Mouse (Mus musculus) CH12.LX (cell line): Measurements from ENCODE around the gene Rabgap1. TPM values are rescaled to one million over a fixed set of nuclear protein-coding genes. Genes with fewer than 3 reads are reported as not detected.

Experiments used
- DNase-seq: peaks from one replicate; pipeline ENCODE4 v3.0.0-alpha.2; 2013; ENCODE audit errors: extremely low read depth
- H3K27ac ChIP-seq: 2 replicates; pipeline ENCODE4 v1.5.1; 2012; ENCODE audit warnings: low read depth, mild to moderate bottlenecking, control low read depth, moderate library complexity; ENCODE audit not compliant: insufficient read depth
- H3K27me3 ChIP-seq: replicated peaks from 2 replicates; pipeline ENCODE3; 2012; ENCODE audit warnings: inconsistent platforms
- H3K36me3 ChIP-seq, 2 experiments: replicated peaks in 1 of 2; 2 replicates each; pipeline versions ENCODE3 to v1.6.1; 2012; ENCODE audit warnings: inconsistent platforms in 1 of 2, low read length in 1 of 2, mild to moderate bottlenecking in 1 of 2, mixed read lengths in 1 of 2, moderate library complexity in 1 of 2; ENCODE audit not compliant: control insufficient read depth in 1 of 2, insufficient read depth in 1 of 2
- H3K4me1 ChIP-seq, 2 experiments: 2 replicates each; pipeline ENCODE4 v1.6.1; 2012; ENCODE audit warnings: inconsistent platforms in 1 of 2, moderate library complexity in 1 of 2; ENCODE audit not compliant: insufficient read depth in 2 of 2, control insufficient read depth in 1 of 2
- H3K4me2 ChIP-seq: 2 replicates; pipeline ENCODE4 v1.6.1; 2012; ENCODE audit warnings: low read depth, mild to moderate bottlenecking, control low read depth; ENCODE audit not compliant: poor library complexity, insufficient read depth, severe bottlenecking
- H3K4me3 ChIP-seq, 3 experiments: fragments of 150-350 bp in 1 of 3; sonication (generic) in 1 of 3; replicated peaks in 1 of 3; 2 replicates each; pipeline versions ENCODE3 to v1.5.1; 2011 to 2012; ENCODE audit warnings: low read depth in 2 of 3, low read length in 2 of 3, mild to moderate bottlenecking in 2 of 3, moderate library complexity in 2 of 3, control low read depth in 1 of 3, improper control_type of control experiment in 1 of 3, inconsistent platforms in 1 of 3, mixed read lengths in 1 of 3; ENCODE audit not compliant: poor library complexity in 1 of 3
- H3K79me2 ChIP-seq: replicated peaks from 2 replicates; pipeline ENCODE4 v1.6.1; 2012; ENCODE audit warnings: mild to moderate bottlenecking, moderate library complexity; ENCODE audit not compliant: control insufficient read depth, poor library complexity, insufficient read depth, severe bottlenecking; ENCODE audit errors: extremely low read depth
- H3K9ac ChIP-seq: 2 replicates; pipeline ENCODE4 v1.6.1; 2012; ENCODE audit warnings: low read depth, mild to moderate bottlenecking, control low read depth, moderate library complexity; ENCODE audit not compliant: insufficient read depth
- H3K9me3 ChIP-seq: replicated peaks from 2 replicates; pipeline ENCODE3; 2012; ENCODE audit warnings: low read length, inconsistent platforms, mixed read lengths
- BHLHE40 ChIP-seq: IDR thresholded peaks from 2 replicates; pipeline ENCODE4 v1.6.1; 2011; ENCODE audit warnings: mild to moderate bottlenecking, low read depth, low read length, improper control_type of control experiment
- CHD1 ChIP-seq: IDR thresholded peaks from 2 replicates; pipeline ENCODE4 v1.6.1; 2012; ENCODE audit warnings: low read depth, low read length, improper control_type of control experiment, inconsistent platforms
- CHD2 ChIP-seq: IDR thresholded peaks from 2 replicates; pipeline ENCODE4 v1.6.1; 2011; ENCODE audit warnings: low read length, improper control_type of control experiment
- CTCF ChIP-seq, 2 experiments: IDR thresholded peaks in 1 of 2; conservative IDR thresholded peaks in 1 of 2; 2 replicates each; pipeline ENCODE4 v1.5.1; 2011 to 2012; ENCODE audit warnings: low read depth in 2 of 2, low read length in 2 of 2, improper control_type of control experiment in 1 of 2, inconsistent platforms in 1 of 2, mild to moderate bottlenecking in 1 of 2, moderate library complexity in 1 of 2
- E2F4 ChIP-seq: IDR thresholded peaks from 2 replicates; pipeline ENCODE4 v1.6.1; 2011; ENCODE audit warnings: low read depth, low read length, improper control_type of control experiment; ENCODE audit not compliant: insufficient replicate concordance
- ELF1 ChIP-seq: IDR thresholded peaks from 2 replicates; pipeline ENCODE4 v1.6.1; 2014; ENCODE audit warnings: low read depth, mild to moderate bottlenecking, inconsistent platforms, low read length, improper control_type of control experiment
- EP300 ChIP-seq: IDR thresholded peaks from 2 replicates; pipeline ENCODE4 v1.6.1; 2011; ENCODE audit warnings: low read length, improper control_type of control experiment
- ETS1 ChIP-seq: conservative IDR thresholded peaks from 2 replicates; pipeline ENCODE4 v1.6.1; 2012; ENCODE audit warnings: low read depth, mild to moderate bottlenecking, inconsistent platforms, low read length, improper control_type of control experiment, moderate library complexity
- GABPA ChIP-seq: IDR thresholded peaks from 2 replicates; pipeline ENCODE4 v1.6.1; 2012; ENCODE audit warnings: low read depth, low read length, improper control_type of control experiment, inconsistent platforms; ENCODE audit not compliant: insufficient replicate concordance
- HCFC1 ChIP-seq: IDR thresholded peaks from 2 replicates; pipeline ENCODE4 v1.6.1; 2012; ENCODE audit warnings: low read depth, mild to moderate bottlenecking, inconsistent platforms, low read length, improper control_type of control experiment
- IRF4 ChIP-seq: IDR thresholded peaks from 2 replicates; pipeline ENCODE4 v1.6.1; 2014; ENCODE audit warnings: low read depth, mild to moderate bottlenecking, inconsistent platforms, low read length, improper control_type of control experiment
- MAZ ChIP-seq: IDR thresholded peaks from 2 replicates; pipeline ENCODE4 v1.6.1; 2012; ENCODE audit warnings: low read depth, mild to moderate bottlenecking, inconsistent platforms, low read length, improper control_type of control experiment, moderate library complexity
- MEF2A ChIP-seq: IDR thresholded peaks from 2 replicates; pipeline ENCODE4 v1.6.1; 2014; ENCODE audit warnings: low read depth, mild to moderate bottlenecking, inconsistent platforms, low read length, improper control_type of control experiment, borderline replicate concordance
- MXI1 ChIP-seq: IDR thresholded peaks from 2 replicates; pipeline ENCODE4 v1.6.1; 2011; ENCODE audit warnings: mild to moderate bottlenecking, low read depth, low read length, improper control_type of control experiment
- MYC ChIP-seq: IDR thresholded peaks from 2 replicates; pipeline ENCODE4 v1.6.1; 2011; ENCODE audit warnings: low read depth, mild to moderate bottlenecking, improper control_type of control experiment, low read length
- NELFE ChIP-seq: IDR thresholded peaks from 2 replicates; pipeline ENCODE4 v1.6.1; 2011; ENCODE audit warnings: low read depth, low read length, improper control_type of control experiment
- POLR2A ChIP-seq: IDR thresholded peaks from 2 replicates; pipeline ENCODE4 v1.6.1; 2011; ENCODE audit warnings: low read depth, mild to moderate bottlenecking, improper control_type of control experiment, low read length
- POLR2AphosphoS2 ChIP-seq: IDR thresholded peaks from 2 replicates; pipeline ENCODE4 v1.6.1; 2011; ENCODE audit warnings: low read depth, low read length, improper control_type of control experiment
- RCOR1 ChIP-seq: conservative IDR thresholded peaks from 2 replicates; pipeline ENCODE4 v1.6.1; 2012; ENCODE audit warnings: low read depth, mild to moderate bottlenecking, inconsistent platforms, low read length, improper control_type of control experiment
- SMC3 ChIP-seq: IDR thresholded peaks from 2 replicates; pipeline ENCODE4 v1.6.1; 2011; ENCODE audit warnings: low read depth, low read length, improper control_type of control experiment
- TBP ChIP-seq: conservative IDR thresholded peaks from 2 replicates; pipeline ENCODE4 v1.6.1; 2011; ENCODE audit warnings: low read depth, low read length, improper control_type of control experiment
- USF1 ChIP-seq: IDR thresholded peaks from 2 replicates; pipeline ENCODE4 v1.6.1; 2014; ENCODE audit warnings: low read depth, mild to moderate bottlenecking, inconsistent platforms, low read length, improper control_type of control experiment
- USF2 ChIP-seq: conservative IDR thresholded peaks from 2 replicates; pipeline ENCODE4 v1.6.1; 2011; ENCODE audit warnings: low read depth, low read length, improper control_type of control experiment
- ZC3H11A ChIP-seq: IDR thresholded peaks from 2 replicates; pipeline ENCODE4 v1.6.1; 2012; ENCODE audit warnings: low read depth, mild to moderate bottlenecking, inconsistent platforms, low read length, improper control_type of control experiment
- ZMIZ1 ChIP-seq: IDR thresholded peaks from 2 replicates; pipeline ENCODE4 v1.6.1; 2012; ENCODE audit warnings: low read depth, mild to moderate bottlenecking, inconsistent platforms, low read length, improper control_type of control experiment
- dilution Hi-C: fragments of 300-500 bp; cut with MboI; formaldehyde crosslinking; loops from 2 replicates; pipeline ENCODE4 v1.14.3; 2020; ENCODE audit warnings: low sequenced_read_pairs; ENCODE audit not compliant: extremely low pct_unique_long_range_greater_than_20kb, extremely low pct_ligation_motif_present
- in situ Hi-C: fragments of 300-500 bp; cut with MboI; formaldehyde crosslinking; loops from 3 replicates; pipeline ENCODE4 v1.14.3; 2019; ENCODE audit warnings: low sequenced_read_pairs, low pct_ligation_motif_present, low pct_unique_long_range_greater_than_20kb, mixed read lengths
- polyA plus RNA-seq: library from polyadenylated mRNA; unstranded; fragments of >175 nt; gene quantifications from 2 replicates; pipeline ENCODE4 v1.2.1, GENCODE M21; 2012; ENCODE audit warnings: low read depth; ENCODE audit not compliant: insufficient read length
- total RNA-seq, 2 experiments: library from RNA; depleted of rRNA; stranded (reverse); fragments of 300-350 nt in 1 of 2; fragments of >200 nt in 1 of 2; gene quantifications; 2 replicates each; pipeline ENCODE4 v1.2.3; 2012 to 2014

The Rabgap1 gene
- total and polyA plus RNA-seq, 3 experiments, result 16.6 to 21.9 (median 19.4) TPM

- TF ChIP-seq IRF4, result peak; percentile 68; the same call in 1 of the 2 replicates
These were observed 12.2 kb upstream of the Rabgap1 start (continued) for GRCm38 (mm10) chr2:37430593-37431464.

GRCm38 (mm10) chr2:37431609-37432008 is 11.5 kb upstream of the Rabgap1 start:
- Histone ChIP-seq H3K4me2 (peak overlapping the region; percentile 88), H3K27ac (peak overlapping the region; percentile 92), H3K9me3 (no peaks in the 10 kb centered on the region), H3K27me3 (no peaks in the 10 kb centered on the region), H3K79me2 (peaks cover 41% of the 10 kb centered on the region), H3K4me3 (peak overlapping the region; percentile 67 to 85 (median 76)), H3K4me1 (peaks cover 4 to 40% of the 10 kb centered on the region in 2 experiments), H3K9ac (peak overlapping the region; percentile 100), H3K36me3 (peaks cover 25 to 36% of the 10 kb centered on the region in 2 experiments)
- dilution Hi-C loops (no loop called here), in situ Hi-C loops (no loop called here)
- peak; percentile 56 for DNase-seq
- TF ChIP-seq POLR2A, result no peak
- no peak for TF ChIP-seq GABPA
- TF ChIP-seq MEF2A, result no peak
- peak; percentile 38; the same call in 1 of the 2 replicates for TF ChIP-seq MYC
- no peak for TF ChIP-seq SMC3
- TF ChIP-seq MAZ, result 0 out of 2 replicates have a peak, but pooled peaks have one; percentile 8
- no peak for TF ChIP-seq NELFE
- TF ChIP-seq TBP, result 0 out of 2 replicates have a peak, but pooled peaks have one; percentile 23
- TF ChIP-seq ELF1, result peak; percentile 9; the same call in 1 of the 2 replicates
- no peak for TF ChIP-seq RCOR1
- peak; percentile 75 for TF ChIP-seq CHD1

- Histone ChIP-seq H3K4me3 (peak overlapping the region; percentile 72 to 77 (median 75)), H3K9me3 (no peaks in the 10 kb centered on the region), H3K9ac (peak overlapping the region; percentile 96), H3K36me3 (peaks cover 0 to 13% of the 10 kb centered on the region in 2 experiments), H3K4me1 (peaks cover 0 to 16% of the 10 kb centered on the region in 2 experiments; a peak in 2 of 4 replicates), H3K27ac (no peak overlapping the region), H3K79me2 (peaks cover 42% of the 10 kb centered on the region), H3K27me3 (no peaks in the 10 kb centered on the region), H3K4me2 (peak overlapping the region; percentile 67)
- in situ Hi-C loops (no loop called here), dilution Hi-C loops (no loop called here)
- peak; percentile 93 for DNase-seq
- TF ChIP-seq NELFE, result peak; percentile 88
- TF ChIP-seq USF2, result peak; percentile 37; the same call in 1 of the 2 replicates
- peak; percentile 83 for TF ChIP-seq CHD2
- peak; percentile 73 for TF ChIP-seq HCFC1
- peak; percentile 50; the same call in 1 of the 2 replicates for TF ChIP-seq IRF4
- TF ChIP-seq BHLHE40, result peak; percentile 99
- TF ChIP-seq MEF2A, result no peak; the same call in 1 of the 2 replicates
- TF ChIP-seq POLR2AphosphoS2, result peak; percentile 57; the same call in 1 of the 2 replicates
- peak; percentile 84 for TF ChIP-seq USF1
- no peak for TF ChIP-seq MYC
- peak; percentile 19; the same call in 1 of the 2 replicates for TF ChIP-seq ETS1
- no peak for TF ChIP-seq GABPA
- no peak for TF ChIP-seq E2F4
- TF ChIP-seq POLR2A, result peak; percentile 90
- TF ChIP-seq EP300, result no peak
- peak; percentile 55; the same call in 1 of the 2 replicates for TF ChIP-seq MXI1
- TF ChIP-seq CTCF (conservative IDR thresholded peaks at IDR 0.05 in 1 of 2, IDR thresholded peaks at IDR 0.05 in 1 of 2; ENCODE audit: low read depth in 2 of 2, low read length in 2 of 2), result no peak
- no peak for TF ChIP-seq ZC3H11A
- TF ChIP-seq CHD1, result 0 out of 2 replicates have a peak, but pooled peaks have one; percentile 6
- TF ChIP-seq ZMIZ1, result peak; percentile 69
These were observed 8.7 kb downstream of the Rabgap1 start for GRCm38 (mm10) chr2:37451667-37452375.
